ENCODE assay signal across 23 mouse cellular contexts in genomic region chr11:93860540-93861172, GRCm38 (mm10).
"Had no signal": no experiment of that assay in that cellular context is flagged by ENCODE, and none has a peak within 500 bp of the region (broad histone marks: within the 10 kb centered on the region; RNA-seq: fewer than 3 reads in every experiment).

No protein-coding gene starts in this region.

- H3K27me3 ChIP-seq: heart, embryonic 12.5 days; hindbrain, embryonic 13.5 days; hindbrain, embryonic 15.5 days; limb, embryonic 12.5 days; liver, embryonic 13.5 days; liver, embryonic 15.5 days had no signal

- H3K4me2 ChIP-seq: heart, embryonic 12.5 days; hindbrain, embryonic 13.5 days; hindbrain, embryonic 15.5 days; limb, embryonic 12.5 days; liver, embryonic 11.5 days; liver, embryonic 13.5 days; liver, embryonic 15.5 days had no signal

- H3K4me1 ChIP-seq: heart, embryonic 12.5 days; limb, embryonic 10.5 days; limb, embryonic 12.5 days; liver, embryonic 13.5 days; liver, embryonic 15.5 days had no signal

- H3K9me3 ChIP-seq: heart, embryonic 12.5 days; hindbrain, embryonic 13.5 days; hindbrain, embryonic 15.5 days; limb, embryonic 10.5 days; limb, embryonic 12.5 days; liver, embryonic 13.5 days; liver, embryonic 15.5 days had no signal

- DNase-seq: gastrocnemius, postnatal 25 days; heart, adult 18-20 months; heart, postnatal 14 days; heart, postnatal 36 days; kidney, adult 11 months; kidney, adult 9 months; kidney, postnatal 10 days; kidney, postnatal 25 days; kidney, postnatal 4 days; liver; liver, embryonic 13.5 days; liver, postnatal 0 days had no signal

- ATAC-seq: hindbrain, postnatal 0 days; intestine, embryonic 16.5 days; liver, postnatal 0 days had no signal

- H3K4me3 ChIP-seq: heart, embryonic 12.5 days; hindbrain, embryonic 13.5 days; hindbrain, embryonic 15.5 days; layer of hippocampus, adult 2 months; left cerebral cortex, adult 2 months; limb, embryonic 10.5 days; limb, embryonic 12.5 days; liver, embryonic 13.5 days; liver, embryonic 15.5 days had no signal

- H3K9ac ChIP-seq: heart, embryonic 12.5 days; hindbrain, embryonic 13.5 days; hindbrain, embryonic 15.5 days; limb, embryonic 12.5 days; liver, embryonic 13.5 days; liver, embryonic 15.5 days; liver, postnatal 0 days had no signal

- H3K27ac ChIP-seq: hindbrain, embryonic 13.5 days; hindbrain, embryonic 15.5 days; hindbrain, postnatal 0 days; layer of hippocampus, adult 2 months; left cerebral cortex, adult 2 months; limb, embryonic 10.5 days; limb, embryonic 12.5 days; liver, embryonic 13.5 days; liver, embryonic 15.5 days had no signal
